Mouse (Mus musculus): ENCODE measurements around the gene Inhbe.

- TF ChIP-seq GATA1 (IDR thresholded peaks at IDR 0.05; ENCODE audit: borderline replicate concordance, low read length) (no peak), FLI1 (IDR thresholded peaks at IDR 0.05; ENCODE audit: low read length) (no peak)
These were observed 28.7 kb downstream of the Inhbe start for GRCm38 (mm10) chr10:127325454-127326016.

All from megakaryocyte, embryonic 14.5 days (primary cell).